ENCODE assay signal across 9 mouse cellular contexts in genomic region chrX:71628306-71628705, GRCm38 (mm10). TPM values are rescaled to one million over a fixed set of nuclear protein-coding genes. Genes with fewer than 3 reads are reported as not detected.
DNase-seq lines count a peak whose midpoint lies in the region; ATAC-seq and TF ChIP-seq lines count a peak whose summit lies in the region.
"Had no signal": no experiment of that assay in that cellular context is flagged by ENCODE, and none has a peak within 500 bp of the region (broad histone marks: within the 10 kb centered on the region; RNA-seq: fewer than 3 reads in every experiment).

No protein-coding gene starts in this region.

- no peak for TF ChIP-seq POLR2A in CH12.LX (IDR thresholded peaks at IDR 0.05; ENCODE audit: low read depth, low read length)

- no peak overlapping the region for H3K4me2 ChIP-seq in hindbrain, embryonic 14.5 days (replicated peaks)
- no peak overlapping the region for H3K4me2 ChIP-seq in hindbrain, embryonic 13.5 days
- no peak overlapping the region for H3K4me2 ChIP-seq in CH12.LX (ENCODE audit: insufficient read depth, low read depth, poor library complexity, severe bottlenecking)
- H3K4me2 ChIP-seq: lung, embryonic 15.5 days had no signal

- no peaks in the 10 kb centered on the region for H3K27me3 ChIP-seq in hindbrain, embryonic 14.5 days (ENCODE audit: control insufficient read depth, insufficient read depth, low read length)
- H3K27me3 ChIP-seq in hindbrain, embryonic 13.5 days, result no peaks in the 10 kb centered on the region
- H3K27me3 ChIP-seq in CH12.LX (replicated peaks), result no peaks in the 10 kb centered on the region
- H3K27me3 ChIP-seq: lung, embryonic 15.5 days had no signal

- H3K36me3 ChIP-seq in hindbrain, embryonic 14.5 days (replicated peaks; ENCODE audit: control insufficient read depth, insufficient read depth), result no peaks in the 10 kb centered on the region
- no peaks in the 10 kb centered on the region for H3K36me3 ChIP-seq in hindbrain, embryonic 13.5 days
- no peaks in the 10 kb centered on the region for H3K36me3 ChIP-seq in CH12.LX (replicated peaks in 1 of 2; ENCODE audit: control insufficient read depth in 1 of 2, insufficient read depth in 1 of 2, low read length in 1 of 2)
- H3K36me3 ChIP-seq: lung, embryonic 15.5 days had no signal

- H3K4me1 ChIP-seq in hindbrain, embryonic 14.5 days (replicated peaks; ENCODE audit: control insufficient read depth, insufficient read depth, low read length), result no peaks in the 10 kb centered on the region
- no peaks in the 10 kb centered on the region for H3K4me1 ChIP-seq in hindbrain, embryonic 13.5 days (replicated peaks)
- H3K4me1 ChIP-seq in CH12.LX (ENCODE audit: control insufficient read depth in 1 of 2, insufficient read depth in 2 of 2), result no peaks in the 10 kb centered on the region
- H3K4me1 ChIP-seq: lung, embryonic 15.5 days had no signal

- no peak for TF ChIP-seq EP300 in CH12.LX (IDR thresholded peaks at IDR 0.05; ENCODE audit: low read length)

- no peaks in the 10 kb centered on the region for H3K79me2 ChIP-seq in CH12.LX (replicated peaks; ENCODE audit: control insufficient read depth, extremely low read depth, insufficient read depth, poor library complexity, severe bottlenecking)

- peak; percentile 81 for DNase-seq in hindbrain, embryonic 14.5 days (ENCODE audit: low spot score)
- peak; percentile 38 for DNase-seq in CH12.LX (ENCODE audit: extremely low read depth)
- peak; percentile 65 for DNase-seq in adipocyte (ENCODE audit: low spot score)
- DNase-seq in embryo, embryonic 9.5 days (ENCODE audit: extremely low spot score), result peak; percentile 55
- peak; percentile 12 for DNase-seq in left cerebral cortex, adult 11 months (ENCODE audit: low spot score)
- peak; percentile 72 for DNase-seq in retina, embryonic 14.5 days (ENCODE audit: low spot score)

- dilution Hi-C loops in CH12.LX (cut with MboI; ENCODE audit: extremely low pct_ligation_motif_present, extremely low pct_unique_long_range_greater_than_20kb, low sequenced_read_pairs), result no loop called here

- H3K9me3 ChIP-seq in hindbrain, embryonic 14.5 days (ENCODE audit: control insufficient read depth, low read length), result no peaks in the 10 kb centered on the region
- no peaks in the 10 kb centered on the region for H3K9me3 ChIP-seq in hindbrain, embryonic 13.5 days
- no peaks in the 10 kb centered on the region for H3K9me3 ChIP-seq in CH12.LX (replicated peaks; ENCODE audit: low read length)
- H3K9me3 ChIP-seq: lung, embryonic 15.5 days had no signal

- H3K9ac ChIP-seq in hindbrain, embryonic 14.5 days, result no peak overlapping the region
- H3K9ac ChIP-seq in hindbrain, embryonic 13.5 days, result no peak overlapping the region
- no peak overlapping the region for H3K9ac ChIP-seq in CH12.LX (ENCODE audit: insufficient read depth, low read depth)
- H3K9ac ChIP-seq: lung, embryonic 15.5 days had no signal

- 16% methylated on average over 4 of the region's 4 CpGs for WGBS in hindbrain, embryonic 14.5 days
- WGBS in hindbrain, embryonic 13.5 days, result 14% methylated on average over 4 of the region's 4 CpGs

- ATAC-seq in hindbrain, embryonic 14.5 days (ENCODE audit: low FRiP score), result no peak
- no peak for ATAC-seq in hindbrain, embryonic 13.5 days (ENCODE audit: low FRiP score)
- no peak for ATAC-seq in megakaryocyte-erythroid progenitor cell, adult 5-6 weeks (replicated peaks; ENCODE audit: low FRiP score, low TSS enrichment, poor library complexity, severe bottlenecking)

- peak; percentile 53 for TF ChIP-seq RAD21 in CH12.LX (IDR thresholded peaks at IDR 0.05; ENCODE audit: low read depth, low read length)

- H3K27ac ChIP-seq in hindbrain, embryonic 14.5 days, result no peak overlapping the region
- H3K27ac ChIP-seq in hindbrain, embryonic 13.5 days, result no peak overlapping the region
- H3K27ac ChIP-seq in CH12.LX (ENCODE audit: insufficient read depth, low read depth), result no peak overlapping the region
- H3K27ac ChIP-seq: lung, embryonic 15.5 days had no signal

- peak; percentile 44 to 62; a peak in 3 of 4 replicates for TF ChIP-seq CTCF in CH12.LX (conservative IDR thresholded peaks at IDR 0.05 in 1 of 2, IDR thresholded peaks at IDR 0.05 in 1 of 2; ENCODE audit: low read depth in 2 of 2, low read length in 2 of 2)

- in situ Hi-C loops in CH12.LX (cut with MboI; ENCODE audit: low pct_ligation_motif_present, low pct_unique_long_range_greater_than_20kb, low sequenced_read_pairs), result no loop called here

- no peak overlapping the region for H3K4me3 ChIP-seq in hindbrain, embryonic 14.5 days (replicated peaks; ENCODE audit: low read length)
- no peak overlapping the region for H3K4me3 ChIP-seq in hindbrain, embryonic 13.5 days
- no peak overlapping the region for H3K4me3 ChIP-seq in CH12.LX (replicated peaks in 1 of 3; ENCODE audit: low read depth in 2 of 3, low read length in 2 of 3, poor library complexity in 1 of 3)
- H3K4me3 ChIP-seq: lung, embryonic 15.5 days had no signal

TF ChIP-seq in CH12.LX, 34 proteins besides CTCF, POLR2A, EP300 and RAD21:
- TF ChIP-seq SMC3 (IDR thresholded peaks at IDR 0.05; ENCODE audit: low read depth, low read length), result peak; percentile 22; the same call in 1 of the 2 replicates
- no peak for TF ChIP-seq MAFK (IDR thresholded peaks at IDR 0.05; ENCODE audit: insufficient replicate concordance, low read length)
- no peak for TF ChIP-seq RCOR1 (conservative IDR thresholded peaks at IDR 0.05; ENCODE audit: low read depth, low read length)
- no peak for TF ChIP-seq MEF2A (IDR thresholded peaks at IDR 0.05; ENCODE audit: borderline replicate concordance, low read depth, low read length)
TF ChIP-seq in CH12.LX: peak in this region for 1.

RNA-seq across cellular contexts. Expression of gene Gpr50, which starts 35.2 kb away (rescaled TPM):
- polyA plus RNA-seq in hindbrain, embryonic 14.5 days (2014; fragmentation: Nextera tagmentation; extraction: Ambion mirVana), result 1.8 and 2.6 TPM in 2 replicates
- polyA plus RNA-seq in hindbrain, embryonic 13.5 days (2015; fragmentation: Nextera tagmentation; extraction: Ambion mirVana), result 1.7 and 2.6 TPM in 2 replicates
- total RNA-seq in CH12.LX (2012; rRNA removed), result not detected in 2 replicates
- not detected in 2 replicates for total RNA-seq in CH12.LX (2014; rRNA removed)
- polyA plus RNA-seq in CH12.LX (2012; ENCODE audit: insufficient read length, low read depth), result not detected in 2 replicates
- total RNA-seq in megakaryocyte-erythroid progenitor cell, adult 5-6 weeks (2014; fragmentation: Nextera tagmentation), result not detected in 2 replicates
- not detected in 2 replicates for total RNA-seq in megakaryocyte-erythroid progenitor cell, adult 5-6 weeks (2017)

Comparison
In these comparisons a context has a peak if more than half of its experiments do, and no peak if none do; other contexts are left out.
1. DNase-seq: peak in every context shown above with its lines; median percentile 81 in hindbrain, embryonic 14.5 days; 72 in retina, embryonic 14.5 days; 65 in adipocyte; 55 in embryo, embryonic 9.5 days; 38 in CH12.LX; 12 in left cerebral cortex, adult 11 months.